Mouse (Mus musculus): ENCODE results near the gene Olfr798. TPM values are rescaled to one million over a fixed set of nuclear protein-coding genes. Genes with fewer than 3 reads are reported as not detected.

Olfr798 gene
- polyA plus RNA-seq (2012; rRNA removed) (not detected in 2 replicates), polyA plus RNA-seq (2014; fragmentation: Nextera tagmentation; extraction: Ambion mirVana) (not detected in 2 replicates)

DNA sequence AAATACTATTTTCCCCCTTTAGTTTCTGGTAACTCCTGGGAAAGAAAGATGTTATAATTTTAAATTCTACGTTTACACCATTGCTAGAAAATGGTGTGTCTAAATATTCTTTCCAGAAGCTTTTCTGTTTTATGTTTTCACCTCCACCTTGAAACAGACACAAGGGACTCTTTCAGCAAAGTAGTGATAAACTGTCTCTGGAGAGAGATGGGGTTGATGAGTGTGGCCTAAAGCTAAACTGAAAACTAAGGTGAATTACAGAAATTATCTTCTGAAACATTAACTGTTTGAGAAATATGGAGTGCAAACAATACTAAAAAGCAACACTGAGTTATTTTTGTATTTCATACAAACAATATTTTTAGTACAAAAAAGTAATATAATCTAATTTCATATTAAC lies at the start of gene Olfr798:
Gene Olfr798 (minus strand): TSS at position 101 of the 400 bp plus-strand sequence.
- H3K9me3 ChIP-seq (ENCODE audit: control insufficient read depth, low read length), result no peaks in the 10 kb centered on the region
- no peak within 1 kb of the TSS for H3K27ac ChIP-seq
- no peak within 1 kb of the TSS for H3K4me3 ChIP-seq (ENCODE audit: insufficient read depth in 1 of 2, low read depth in 2 of 2, low read length in 2 of 2)
- DNase-seq (ENCODE audit: low read depth in 3 of 3, low spot score in 3 of 3), result no peak
- no peaks in the 10 kb centered on the region for H3K4me1 ChIP-seq (replicated peaks; ENCODE audit: control insufficient read depth in 2 of 2, insufficient read depth in 2 of 2, low read length in 1 of 2)
- ATAC-seq (ENCODE audit: insufficient read depth), result no peak
- H3K27me3 ChIP-seq (ENCODE audit: control insufficient read depth, insufficient read depth, low read length), result no peaks in the 10 kb centered on the region
- no peak within 1 kb of the TSS for H3K9ac ChIP-seq (replicated peaks)
- H3K4me2 ChIP-seq (ENCODE audit: low read depth), result no peak within 1 kb of the TSS
- H3K36me3 ChIP-seq (replicated peaks; ENCODE audit: control insufficient read depth, insufficient read depth, low read depth), result no peaks in the 10 kb centered on the region
- TF ChIP-seq CTCF (IDR thresholded peaks at IDR 0.05; ENCODE audit: low read depth), result no peak
- TF ChIP-seq EP300 (IDR thresholded peaks at IDR 0.05; ENCODE audit: low read depth), result no peak
- WGBS (ENCODE audit: insufficient replicate concordance), result 48% methylated on average over 1 of the region's 1 CpGs

DNA sequence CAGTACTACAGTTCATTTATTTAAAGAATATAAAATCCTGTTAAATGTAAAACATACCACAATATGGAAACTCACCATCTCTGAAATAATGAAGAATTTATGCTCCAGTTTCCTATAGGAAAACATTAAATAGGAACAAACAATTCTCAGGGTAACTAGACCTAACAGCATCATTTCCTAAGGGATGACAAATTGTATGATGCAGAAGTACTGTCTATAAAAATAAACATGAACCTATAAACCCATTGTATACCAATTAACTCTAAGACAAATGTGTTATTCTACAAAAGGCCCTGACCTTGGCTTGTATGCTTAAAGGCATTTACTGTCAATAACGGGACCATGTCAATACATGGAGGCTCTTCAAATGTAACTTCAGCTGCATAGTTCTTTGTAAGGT lies 46.0 kb upstream of the Olfr798 start, which contains the start of gene Olfr801:
Gene Olfr801 (minus strand): TSS at position 101 of the 400 bp plus-strand sequence.
- no peaks in the 10 kb centered on the region for H3K27me3 ChIP-seq (ENCODE audit: control insufficient read depth, insufficient read depth, low read length)
- WGBS (ENCODE audit: insufficient replicate concordance), result 55% methylated on average over 1 of the region's 1 CpGs
- no peaks in the 10 kb centered on the region for H3K4me1 ChIP-seq (replicated peaks; ENCODE audit: control insufficient read depth in 2 of 2, insufficient read depth in 2 of 2, low read length in 1 of 2)
- H3K9ac ChIP-seq (replicated peaks), result no peak within 1 kb of the TSS
- no peak within 1 kb of the TSS for H3K27ac ChIP-seq
- ATAC-seq (ENCODE audit: insufficient read depth) (no peak), DNase-seq (ENCODE audit: low read depth in 3 of 3, low spot score in 3 of 3) (no peak)
- no peak for TF ChIP-seq EP300 (IDR thresholded peaks at IDR 0.05; ENCODE audit: low read depth)
- TF ChIP-seq CTCF (IDR thresholded peaks at IDR 0.05; ENCODE audit: low read depth), result no peak
- no peak within 1 kb of the TSS for H3K4me2 ChIP-seq (ENCODE audit: low read depth)
- H3K9me3 ChIP-seq (ENCODE audit: control insufficient read depth, low read length), result no peaks in the 10 kb centered on the region
- no peaks in the 10 kb centered on the region for H3K36me3 ChIP-seq (replicated peaks; ENCODE audit: control insufficient read depth, insufficient read depth, low read depth)
- H3K4me3 ChIP-seq (ENCODE audit: insufficient read depth in 1 of 2, low read depth in 2 of 2, low read length in 2 of 2), result no peak within 1 kb of the TSS

DNA sequence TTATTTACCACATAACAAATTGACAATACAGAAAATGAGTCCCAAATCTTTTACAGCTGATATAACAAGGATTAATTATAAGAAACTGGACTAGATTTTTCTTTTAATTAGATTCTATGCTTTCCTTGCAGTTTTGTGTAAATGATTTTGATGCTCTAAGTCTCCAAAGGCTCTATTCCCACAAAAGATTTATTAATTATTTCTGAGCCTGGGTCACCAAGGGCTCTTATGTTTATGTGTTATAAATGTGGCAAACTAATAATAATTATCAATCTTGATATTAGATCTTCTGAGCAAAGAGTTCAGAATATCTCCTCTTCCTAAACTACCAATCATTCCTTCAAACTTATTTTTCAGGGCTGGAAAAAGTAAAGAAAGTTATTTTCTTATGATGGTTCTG lies 29.7 kb upstream of the Olfr798 start, which contains the start of gene Olfr800:
Gene Olfr800 (plus strand): TSS at position 301 of the 400 bp plus-strand sequence.
- H3K27ac ChIP-seq, result no peak within 1 kb of the TSS
- no peaks in the 10 kb centered on the region for H3K36me3 ChIP-seq (replicated peaks; ENCODE audit: control insufficient read depth, insufficient read depth, low read depth)
- no peak within 1 kb of the TSS for H3K4me2 ChIP-seq (ENCODE audit: low read depth)
- H3K4me1 ChIP-seq (replicated peaks; ENCODE audit: control insufficient read depth in 2 of 2, insufficient read depth in 2 of 2, low read length in 1 of 2), result no peaks in the 10 kb centered on the region
- no peak for DNase-seq (ENCODE audit: low read depth in 3 of 3, low spot score in 3 of 3)
- H3K9ac ChIP-seq (replicated peaks), result no peak within 1 kb of the TSS
- H3K9me3 ChIP-seq (ENCODE audit: control insufficient read depth, low read length), result no peaks in the 10 kb centered on the region
- TF ChIP-seq EP300 (IDR thresholded peaks at IDR 0.05; ENCODE audit: low read depth), result no peak
- no peak for TF ChIP-seq CTCF (IDR thresholded peaks at IDR 0.05; ENCODE audit: low read depth)
- no peak within 1 kb of the TSS for H3K4me3 ChIP-seq (ENCODE audit: insufficient read depth in 1 of 2, low read depth in 2 of 2, low read length in 2 of 2)
- no peak for ATAC-seq (ENCODE audit: insufficient read depth)
- no peaks in the 10 kb centered on the region for H3K27me3 ChIP-seq (ENCODE audit: control insufficient read depth, insufficient read depth, low read length)

DNA sequence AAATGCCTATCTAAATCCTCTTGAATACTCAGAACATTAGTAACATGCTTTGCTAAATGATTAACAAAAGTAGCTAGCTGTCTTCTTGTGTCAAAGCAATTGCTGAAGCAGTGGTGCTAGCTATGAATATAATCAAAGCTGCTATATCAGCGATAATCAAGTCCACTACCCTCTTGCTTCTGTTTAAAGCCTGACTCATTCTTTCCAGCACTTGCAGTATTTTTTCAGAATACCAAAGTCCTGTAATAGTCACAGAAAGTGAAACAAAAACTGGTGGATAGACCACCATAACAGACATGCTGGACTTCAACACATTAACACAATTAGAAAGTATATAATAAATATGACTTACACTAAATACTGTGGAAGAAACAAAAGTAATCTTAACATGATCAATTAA lies 24.0 kb upstream of the Olfr798 start:
- no peak overlapping the region for H3K9ac ChIP-seq (replicated peaks)
- no peaks in the 10 kb centered on the region for H3K9me3 ChIP-seq (ENCODE audit: control insufficient read depth, low read length)
- no peak overlapping the region for H3K4me2 ChIP-seq (ENCODE audit: low read depth)
- no peak for ATAC-seq (ENCODE audit: insufficient read depth)
- H3K27ac ChIP-seq, result no peak overlapping the region
- no peak overlapping the region for H3K4me3 ChIP-seq (ENCODE audit: insufficient read depth in 1 of 2, low read depth in 2 of 2, low read length in 2 of 2)
- WGBS (ENCODE audit: insufficient replicate concordance), result 56% methylated on average over 1 of the region's 1 CpGs
- H3K36me3 ChIP-seq (replicated peaks; ENCODE audit: control insufficient read depth, insufficient read depth, low read depth), result no peaks in the 10 kb centered on the region
- no peaks in the 10 kb centered on the region for H3K27me3 ChIP-seq (ENCODE audit: control insufficient read depth, insufficient read depth, low read length)
- no peaks in the 10 kb centered on the region for H3K4me1 ChIP-seq (replicated peaks; ENCODE audit: control insufficient read depth in 2 of 2, insufficient read depth in 2 of 2, low read length in 1 of 2)
- DNase-seq (ENCODE audit: low read depth in 3 of 3, low spot score in 3 of 3), result no peak
- TF ChIP-seq CTCF (IDR thresholded peaks at IDR 0.05; ENCODE audit: low read depth) (no peak), EP300 (IDR thresholded peaks at IDR 0.05; ENCODE audit: low read depth) (no peak)

DNA sequence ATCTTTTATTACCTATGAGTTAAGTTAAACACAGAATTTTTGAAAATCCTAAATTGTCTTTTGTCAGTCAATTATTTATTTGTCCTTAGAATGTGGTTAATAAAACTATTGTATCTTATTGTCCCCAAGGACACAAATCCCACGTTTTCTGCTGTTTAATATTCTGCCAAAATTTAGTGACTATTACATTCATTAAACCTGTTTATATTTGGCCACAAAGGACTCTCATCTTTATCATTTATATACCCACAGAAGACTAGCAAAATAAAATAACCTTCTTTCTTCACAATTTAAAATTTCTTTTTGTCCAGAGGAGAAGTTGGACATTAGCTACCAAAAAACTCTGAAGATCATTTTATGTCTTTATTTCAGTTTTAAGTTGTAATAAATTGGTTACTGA lies 9.4 kb upstream of the Olfr798 start, which contains the start of gene Olfr799:
Gene Olfr799 (plus strand): TSS at position 301 of the 400 bp plus-strand sequence.
- Histone ChIP-seq H3K9me3 (ENCODE audit: control insufficient read depth, low read length) (no peaks in the 10 kb centered on the region), H3K27me3 (ENCODE audit: control insufficient read depth, insufficient read depth, low read length) (no peaks in the 10 kb centered on the region), H3K36me3 (replicated peaks; ENCODE audit: control insufficient read depth, insufficient read depth, low read depth) (no peaks in the 10 kb centered on the region), H3K27ac (no peak within 1 kb of the TSS), H3K4me2 (ENCODE audit: low read depth) (no peak within 1 kb of the TSS), H3K4me1 (replicated peaks; ENCODE audit: control insufficient read depth in 2 of 2, insufficient read depth in 2 of 2, low read length in 1 of 2) (no peaks in the 10 kb centered on the region), H3K9ac (replicated peaks) (no peak within 1 kb of the TSS), H3K4me3 (ENCODE audit: insufficient read depth in 1 of 2, low read depth in 2 of 2, low read length in 2 of 2) (no peak within 1 kb of the TSS)
- ATAC-seq (ENCODE audit: insufficient read depth) (no peak), DNase-seq (ENCODE audit: low read depth in 3 of 3, low spot score in 3 of 3) (no peak)
- 15% methylated on average over 1 of the region's 1 CpGs for WGBS (ENCODE audit: insufficient replicate concordance)
- TF ChIP-seq EP300 (IDR thresholded peaks at IDR 0.05; ENCODE audit: low read depth) (no peak), CTCF (IDR thresholded peaks at IDR 0.05; ENCODE audit: low read depth) (no peak)
